Mouse (Mus musculus) intestine, embryonic 15.5 days (tissue): ENCODE measurements around the gene Ezh1. TPM values are rescaled to one million over a fixed set of nuclear protein-coding genes. Genes with fewer than 3 reads are reported as not detected.

Source experiments
- ATAC-seq: fragments of 200-750 bp; cut with Nextera tagmentation; 2 replicates; pipeline ENCODE4 v1.8.0; 2017; ENCODE audit warnings: moderate TSS enrichment, moderate library complexity
- H3K27ac ChIP-seq: fragments of 300-500 bp; sonication (generic); 2 replicates; pipeline ENCODE4 v1.5.1; 2015; ENCODE audit warnings: mild to moderate bottlenecking, inconsistent platforms
- H3K27me3 ChIP-seq: fragments of 300-500 bp; sonication (generic); replicated peaks from 2 replicates; pipeline ENCODE4 v1.6.1; 2015; ENCODE audit warnings: inconsistent platforms
- H3K36me3 ChIP-seq: fragments of 300-500 bp; sonication (generic); 2 replicates; pipeline ENCODE4 v1.6.1; 2015; ENCODE audit warnings: inconsistent platforms
- H3K4me1 ChIP-seq: fragments of 300-500 bp; sonication (generic); replicated peaks from 2 replicates; pipeline ENCODE4 v1.6.1; 2015; ENCODE audit warnings: inconsistent platforms
- H3K4me2 ChIP-seq: fragments of 300-500 bp; sonication (generic); replicated peaks from 2 replicates; pipeline ENCODE4 v1.6.1; 2015; ENCODE audit warnings: mild to moderate bottlenecking, inconsistent platforms
- H3K4me3 ChIP-seq: fragments of 300-500 bp; sonication (generic); replicated peaks from 2 replicates; pipeline ENCODE4 v1.5.1; 2015; ENCODE audit warnings: inconsistent platforms
- H3K9ac ChIP-seq: fragments of 300-500 bp; sonication (generic); 2 replicates; pipeline ENCODE4 v1.6.1; 2015; ENCODE audit warnings: inconsistent platforms
- H3K9me3 ChIP-seq: fragments of 300-500 bp; sonication (generic); 2 replicates; pipeline ENCODE4 v1.6.1; 2016; ENCODE audit warnings: inconsistent platforms
- WGBS: fragments of 180-500 bp; shearing (Covaris S2); methylation state at CpG from one replicate; pipeline ENCODE4 v1.1.7; 2015; 5-methylcytosine and 5-hydroxymethylcytosine counted together
- polyA plus RNA-seq: library from polyadenylated mRNA; unstranded; fragments of >200 nt; fragmentation: Nextera tagmentation; extraction: Ambion mirVana; gene quantifications from 2 replicates; pipeline ENCODE4 v1.2.1, GENCODE M21; 2015

Ezh1 gene
- polyA plus RNA-seq, 1 experiment from 2014 or later, result 16.3 TPM

- Histone ChIP-seq H3K27me3 (no peaks in the 10 kb centered on the region), H3K4me1 (peaks cover 15% of the 10 kb centered on the region), H3K36me3 (no peaks in the 10 kb centered on the region), H3K4me3 (no peak overlapping the region), H3K27ac (0 out of 2 replicates have a peak overlapping the region, but pooled peaks have one; percentile 89), H3K4me2 (peak overlapping the region; percentile 87; the same call in 1 of the 2 replicates), H3K9ac (no peak overlapping the region), H3K9me3 (no peaks in the 10 kb centered on the region)
- 45% methylated on average over 4 of the region's 4 CpGs for WGBS
- ATAC-seq, result no peak
Observed at GRCm38 (mm10) chr11:101245071-101245470, 18.8 kb upstream of the Ezh1 start.

GRCm38 (mm10) chr11:101238071-101238647, 11.9 kb upstream of the Ezh1 start:
- Histone ChIP-seq H3K9me3 (no peaks in the 10 kb centered on the region), H3K4me1 (0 out of 2 replicates have a peak, but pooled peaks cover 4% of the 10 kb centered on the region), H3K4me2 (no peak overlapping the region), H3K27ac (peak overlapping the region; percentile 81), H3K36me3 (no peaks in the 10 kb centered on the region), H3K27me3 (no peaks in the 10 kb centered on the region), H3K9ac (no peak overlapping the region), H3K4me3 (no peak overlapping the region)
- 28% methylated on average over 5 of the region's 5 CpGs for WGBS
- ATAC-seq, result peak; percentile 68

- H3K9ac ChIP-seq, result no peak overlapping the region
- WGBS, result 95% methylated on average over 5 of the region's 5 CpGs
- H3K27ac ChIP-seq, result no peak overlapping the region
- H3K9me3 ChIP-seq, result no peaks in the 10 kb centered on the region
- ATAC-seq, result no peak
- peaks cover 12% of the 10 kb centered on the region for H3K4me1 ChIP-seq
- H3K27me3 ChIP-seq, result no peaks in the 10 kb centered on the region
- no peak overlapping the region for H3K4me3 ChIP-seq
- H3K36me3 ChIP-seq, result no peaks in the 10 kb centered on the region
- H3K4me2 ChIP-seq, result no peak overlapping the region
Observed at GRCm38 (mm10) chr11:101236782-101237181, 10.5 kb upstream of the Ezh1 start.

GRCm38 (mm10) chr11:101235429-101235828, 9.2 kb upstream of the Ezh1 start:
- Histone ChIP-seq H3K27ac (no peak overlapping the region), H3K36me3 (no peaks in the 10 kb centered on the region), H3K9me3 (no peaks in the 10 kb centered on the region), H3K27me3 (no peaks in the 10 kb centered on the region), H3K4me3 (no peak overlapping the region), H3K9ac (no peak overlapping the region), H3K4me1 (peaks cover 25% of the 10 kb centered on the region), H3K4me2 (no peak overlapping the region)
- ATAC-seq, result no peak

DNA sequence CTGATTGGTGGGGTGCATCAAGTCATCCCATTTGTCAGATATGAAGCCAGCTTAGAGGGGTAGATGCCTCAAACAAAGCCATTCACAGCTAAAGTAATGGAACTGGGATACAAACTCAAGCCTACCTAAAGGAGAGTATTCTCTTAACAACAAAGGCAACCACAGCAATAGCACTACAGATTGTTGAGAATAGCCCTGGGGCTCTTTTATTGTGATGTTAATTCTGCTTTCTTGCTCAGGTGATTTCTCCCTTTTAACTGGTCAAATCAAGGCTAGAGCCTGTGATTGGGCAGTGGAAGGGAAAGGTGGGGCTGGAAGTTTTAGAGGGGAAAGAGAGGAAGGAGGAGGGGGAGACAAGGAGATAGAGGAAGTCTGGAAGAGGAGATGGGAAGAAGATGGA, 7.9 kb upstream of the Ezh1 start:
- no peaks in the 10 kb centered on the region for H3K27me3 ChIP-seq
- H3K9me3 ChIP-seq, result no peaks in the 10 kb centered on the region
- no peak for ATAC-seq
- peaks cover 36% of the 10 kb centered on the region for H3K4me1 ChIP-seq
- no peak overlapping the region for H3K27ac ChIP-seq
- H3K4me3 ChIP-seq, result no peak overlapping the region
- H3K4me2 ChIP-seq, result no peak overlapping the region
- no peak overlapping the region for H3K9ac ChIP-seq
- H3K36me3 ChIP-seq, result no peaks in the 10 kb centered on the region

DNA sequence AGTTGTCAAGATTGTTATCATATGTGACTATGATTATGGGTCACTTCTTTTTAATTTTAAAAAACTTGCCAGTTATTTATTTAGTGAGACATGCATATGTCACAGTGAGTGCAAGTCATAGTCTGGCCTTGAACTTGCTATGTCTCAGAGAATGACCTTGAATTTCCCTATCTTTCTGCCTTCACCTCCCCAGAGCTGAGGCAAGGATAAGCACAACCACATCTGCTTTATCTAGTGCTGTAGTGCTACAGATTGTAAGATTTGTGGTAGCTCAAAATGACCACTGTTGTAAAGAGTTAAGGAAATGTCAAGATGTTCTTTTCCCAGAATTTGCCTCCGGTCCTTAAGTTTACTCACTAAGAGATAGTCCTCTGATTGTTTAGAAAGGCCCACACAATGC, 7.0 kb upstream of the Ezh1 start:
- Histone ChIP-seq H3K4me1 (peaks cover 36% of the 10 kb centered on the region), H3K36me3 (no peaks in the 10 kb centered on the region), H3K27me3 (no peaks in the 10 kb centered on the region), H3K4me2 (no peak overlapping the region), H3K9ac (no peak overlapping the region), H3K27ac (no peak overlapping the region), H3K9me3 (no peaks in the 10 kb centered on the region), H3K4me3 (no peak overlapping the region)
- 53% methylated on average over 1 of the region's 1 CpGs for WGBS
- no peak for ATAC-seq

- peak; percentile 80 for ATAC-seq
- H3K9ac ChIP-seq, result 0 out of 2 replicates have a peak overlapping the region, but pooled peaks have one; percentile 2
- 45% methylated on average over 6 of the region's 6 CpGs for WGBS
- no peaks in the 10 kb centered on the region for H3K27me3 ChIP-seq
- no peaks in the 10 kb centered on the region for H3K36me3 ChIP-seq
- peaks cover 33% of the 10 kb centered on the region for H3K4me1 ChIP-seq
- H3K9me3 ChIP-seq, result no peaks in the 10 kb centered on the region
- H3K27ac ChIP-seq, result peak overlapping the region; percentile 84
- H3K4me3 ChIP-seq, result peak overlapping the region; percentile 19
- H3K4me2 ChIP-seq, result peak overlapping the region; percentile 56
Observed at GRCm38 (mm10) chr11:101232010-101232839, 6.0 kb upstream of the Ezh1 start.

- H3K4me1 ChIP-seq, result peaks cover 35% of the 10 kb centered on the region
- H3K4me2 ChIP-seq, result peak overlapping the region; percentile 56
- ATAC-seq, result peak; percentile 28
- peak overlapping the region; percentile 2 for H3K9ac ChIP-seq
- WGBS, result 6% methylated on average over 18 of the region's 18 CpGs
- H3K27ac ChIP-seq, result peak overlapping the region; percentile 84
- no peaks in the 10 kb centered on the region for H3K9me3 ChIP-seq
- H3K27me3 ChIP-seq, result no peaks in the 10 kb centered on the region
- H3K4me3 ChIP-seq, result peak overlapping the region; percentile 19
- no peaks in the 10 kb centered on the region for H3K36me3 ChIP-seq
Observed at GRCm38 (mm10) chr11:101230991-101231871, 5.0 kb upstream of the Ezh1 start.

DNA sequence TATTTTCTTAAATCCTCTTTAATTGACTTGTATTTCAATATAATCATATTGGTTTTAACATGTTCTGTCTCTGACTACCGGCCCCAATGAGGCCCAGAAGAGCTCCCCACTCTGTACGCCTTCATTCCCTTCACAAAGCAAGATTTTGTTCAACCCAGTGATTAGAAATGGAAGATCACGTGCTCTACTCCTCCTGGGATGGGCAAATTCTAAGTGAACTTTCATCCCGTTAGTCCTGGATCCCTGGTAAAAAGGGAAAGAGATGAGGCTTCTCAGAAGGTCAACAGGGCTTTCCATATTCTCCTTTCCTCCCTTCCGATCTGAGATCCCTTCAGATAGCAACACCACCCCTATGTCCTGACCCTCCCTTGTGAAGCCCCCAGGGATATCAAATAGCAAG, 4.3 kb upstream of the Ezh1 start:
- 28% methylated on average over 5 of the region's 5 CpGs for WGBS
- Histone ChIP-seq H3K27ac (peak overlapping the region; percentile 84), H3K4me3 (no peak overlapping the region), H3K9ac (0 out of 2 replicates have a peak overlapping the region, but pooled peaks have one; percentile 2), H3K27me3 (no peaks in the 10 kb centered on the region), H3K36me3 (no peaks in the 10 kb centered on the region), H3K9me3 (no peaks in the 10 kb centered on the region), H3K4me1 (peaks cover 35% of the 10 kb centered on the region), H3K4me2 (peak overlapping the region; percentile 56)
- ATAC-seq, result no peak

GRCm38 (mm10) chr11:101230061-101230511, 3.8 kb upstream of the Ezh1 start:
- H3K9ac ChIP-seq, result no peak overlapping the region
- no peak for ATAC-seq
- no peaks in the 10 kb centered on the region for H3K9me3 ChIP-seq
- H3K36me3 ChIP-seq, result no peaks in the 10 kb centered on the region
- H3K4me2 ChIP-seq, result peak overlapping the region; percentile 56; the same call in 1 of the 2 replicates
- H3K4me3 ChIP-seq, result no peak overlapping the region
- WGBS, result 31% methylated on average over 2 of the region's 2 CpGs
- peaks cover 39% of the 10 kb centered on the region for H3K4me1 ChIP-seq
- peak overlapping the region; percentile 84 for H3K27ac ChIP-seq
- no peaks in the 10 kb centered on the region for H3K27me3 ChIP-seq

DNA sequence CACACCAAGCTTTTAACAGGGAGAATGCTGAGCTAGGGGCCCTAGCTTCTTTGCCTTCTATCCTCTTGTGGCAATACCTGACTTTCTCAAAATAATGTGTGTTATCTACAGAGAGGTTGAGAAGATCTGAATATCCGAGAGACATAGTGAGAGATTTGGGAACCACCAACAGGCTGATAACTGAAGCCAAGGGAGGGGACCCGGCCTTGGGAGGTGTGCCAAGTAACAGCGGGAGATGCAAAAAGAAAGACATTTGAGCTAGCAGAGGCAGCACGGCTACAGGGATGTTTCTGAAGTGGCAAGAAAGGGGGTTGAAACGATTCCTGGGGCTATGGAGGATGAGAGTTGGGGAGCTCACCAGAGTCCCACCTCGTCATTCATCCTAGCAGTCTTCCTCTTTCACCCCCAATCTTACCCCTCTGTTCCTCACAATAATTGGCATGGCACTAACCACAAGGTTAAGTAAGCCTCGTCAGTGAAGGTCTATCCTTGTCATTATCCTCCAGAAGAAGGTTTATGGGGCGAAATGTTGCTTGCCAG, 3.2 kb upstream of the Ezh1 start:
- H3K9ac ChIP-seq, result no peak overlapping the region
- H3K27me3 ChIP-seq, result no peaks in the 10 kb centered on the region
- whole genome bisulfite sequencing, result 47% methylated on average over 8 of the region's 8 CpGs
- H3K4me1 ChIP-seq, result peaks cover 45% of the 10 kb centered on the region
- no peak for ATAC-seq
- no peaks in the 10 kb centered on the region for H3K36me3 ChIP-seq
- no peak overlapping the region for H3K4me3 ChIP-seq
- peak overlapping the region; percentile 84 for H3K27ac ChIP-seq
- H3K9me3 ChIP-seq, result no peaks in the 10 kb centered on the region
- 0 out of 2 replicates have a peak overlapping the region, but pooled peaks have one; percentile 56 for H3K4me2 ChIP-seq
